ENCODE assay signal across 9 mouse cellular contexts in genomic region chr5:96792422-96792821, GRCm38 (mm10). TPM values are rescaled to one million over a fixed set of nuclear protein-coding genes. Genes with fewer than 3 reads are reported as not detected.
DNase-seq lines count a peak whose midpoint lies in the region; ATAC-seq lines count a peak whose summit lies in the region.
"Had no signal": no experiment of that assay in that cellular context is flagged by ENCODE, and none has a peak within 500 bp of the region (broad histone marks: within the 10 kb centered on the region; RNA-seq: fewer than 3 reads in every experiment).

No protein-coding gene starts in this region.

- no peak overlapping the region for H3K9ac ChIP-seq in forebrain, embryonic 14.5 days (ENCODE audit: low read length)
- no peak overlapping the region for H3K9ac ChIP-seq in liver, embryonic 12.5 days

- H3K36me3 ChIP-seq in forebrain, embryonic 10.5 days (replicated peaks) = no peaks in the 10 kb centered on the region
- no peaks in the 10 kb centered on the region for H3K36me3 ChIP-seq in forebrain, embryonic 14.5 days (ENCODE audit: control insufficient read depth, insufficient read depth, low read length)
- H3K36me3 ChIP-seq in liver, embryonic 12.5 days = no peaks in the 10 kb centered on the region

- H3K9me3 ChIP-seq in forebrain, embryonic 10.5 days = no peaks in the 10 kb centered on the region
- no peaks in the 10 kb centered on the region for H3K9me3 ChIP-seq in forebrain, embryonic 14.5 days (replicated peaks; ENCODE audit: control insufficient read depth, low read length)
- no peaks in the 10 kb centered on the region for H3K9me3 ChIP-seq in liver, embryonic 12.5 days (replicated peaks)

- ATAC-seq in forebrain, embryonic 14.5 days = no peak
- ATAC-seq in liver, embryonic 12.5 days = peak; percentile 45; the same call in 1 of the 2 replicates
- ATAC-seq in erythroid progenitor cell, adult 5-6 weeks (replicated peaks; ENCODE audit: low FRiP score, poor library complexity, severe bottlenecking) = no peak

- intact Hi-C loops in heart, postnatal 25 days (cut with DNase I) = loop anchor here (5.0 kb wide), 1 partner anchor 120 kb away; no protein-coding TSS in a partner anchor

- peaks cover 24% of the 10 kb centered on the region for H3K4me1 ChIP-seq in forebrain, embryonic 10.5 days
- H3K4me1 ChIP-seq in forebrain, embryonic 14.5 days (ENCODE audit: control insufficient read depth, insufficient read depth, low read length) = peaks cover 5% of the 10 kb centered on the region; the same call in 1 of the 2 replicates
- peaks cover 14% of the 10 kb centered on the region for H3K4me1 ChIP-seq in liver, embryonic 12.5 days

- peaks cover 24% of the 10 kb centered on the region for H3K27me3 ChIP-seq in forebrain, embryonic 10.5 days (ENCODE audit: poor library complexity, severe bottlenecking)
- no peaks in the 10 kb centered on the region; the same call in 1 of the 2 replicates for H3K27me3 ChIP-seq in forebrain, embryonic 14.5 days (replicated peaks; ENCODE audit: control insufficient read depth, insufficient read depth, low read length)
- peaks cover 32% of the 10 kb centered on the region for H3K27me3 ChIP-seq in liver, embryonic 12.5 days (replicated peaks)

- no peak for DNase-seq in forebrain, embryonic 10.5 days (ENCODE audit: extremely low spot score, low spot score)
- no peak for DNase-seq in forebrain, embryonic 14.5 days (ENCODE audit: low spot score)
- DNase-seq in heart, postnatal 25 days (ENCODE audit: low spot score) = peak; percentile 22
- DNase-seq in skeletal muscle tissue, adult 2 months (ENCODE audit: low read depth, low spot score) = peak; percentile 36
- no peak for DNase-seq in testis, postnatal 14 days (ENCODE audit: low spot score)
- DNase-seq in left cerebral cortex, adult 9 months (ENCODE audit: low spot score in 2 of 2) = no peak
- DNase-seq: cerebellum, postnatal 25 days had no signal

- H3K27ac ChIP-seq in forebrain, embryonic 10.5 days = no peak overlapping the region
- no peak overlapping the region for H3K27ac ChIP-seq in forebrain, embryonic 14.5 days (ENCODE audit: low read depth, low read length)
- no peak overlapping the region for H3K27ac ChIP-seq in liver, embryonic 12.5 days

- WGBS in forebrain, embryonic 10.5 days = 69% methylated on average over 9 of the region's 9 CpGs
- WGBS in forebrain, embryonic 14.5 days = 67% methylated on average over 9 of the region's 9 CpGs
- 25% methylated on average over 9 of the region's 9 CpGs for WGBS in liver, embryonic 12.5 days (ENCODE audit: insufficient replicate concordance)

- H3K4me3 ChIP-seq in forebrain, embryonic 10.5 days = peak overlapping the region; percentile 57; the same call in 1 of the 2 replicates
- no peak overlapping the region for H3K4me3 ChIP-seq in forebrain, embryonic 14.5 days (ENCODE audit: low read depth, low read length)
- H3K4me3 ChIP-seq in liver, embryonic 12.5 days = peak overlapping the region; percentile 5; the same call in 1 of the 2 replicates

- H3K4me2 ChIP-seq in forebrain, embryonic 14.5 days (ENCODE audit: low read length) = no peak overlapping the region
- H3K4me2 ChIP-seq in liver, embryonic 12.5 days = peak overlapping the region; percentile 66

RNA-seq across cellular contexts. Expression of gene Anxa3, which starts 0.7 kb away (rescaled TPM):
- polyA plus RNA-seq in forebrain, embryonic 10.5 days (2016; fragmentation: Nextera tagmentation; extraction: Ambion mirVana) = 28.5 and 29.6 TPM in 2 replicates
- polyA plus RNA-seq in forebrain, embryonic 14.5 days (2014; fragmentation: Nextera tagmentation; extraction: Ambion mirVana) = 25.5 TPM in 2 replicates
- 10 to 100 TPM; 27.4 to 29.1 TPM for total RNA-seq in heart, postnatal 25 days (2021)
- polyA plus RNA-seq in liver, embryonic 12.5 days (2016; fragmentation: Nextera tagmentation; extraction: Ambion mirVana) = 16.0 and 16.2 TPM in 2 replicates
- total RNA-seq in erythroid progenitor cell, adult 5-6 weeks (2015; ENCODE audit: low replicate concordance) = 31.9 and 90.1 TPM in 2 replicates
- 30.9 and 46.4 TPM in 2 replicates for total RNA-seq in erythroid progenitor cell, adult 5-6 weeks (2017; ENCODE audit: low replicate concordance)

Comparison
In these comparisons a context has a peak if more than half of its experiments do, and no peak if none do; other contexts are left out.
1. DNase-seq: peak in heart, postnatal 25 days (single experiment) and skeletal muscle tissue, adult 2 months (single experiment); none in forebrain, embryonic 10.5 days (single experiment), forebrain, embryonic 14.5 days (single experiment), testis, postnatal 14 days (single experiment) and left cerebral cortex, adult 9 months (0 of 2).